Mouse (Mus musculus) spleen, adult 2 months (tissue): ENCODE data around the gene Ss18l1.

Experiments used
- CTCF ChIP-seq: fragments of 200-500 bp; IDR thresholded peaks from 2 replicates; pipeline ENCODE4 v1.5.1; 2011; ENCODE audit warnings: mild to moderate bottlenecking, inconsistent platforms; ENCODE audit not compliant: insufficient read depth, insufficient read length, insufficient replicate concordance; ENCODE audit errors: extremely low read depth
- POLR2A ChIP-seq: fragments of 200-500 bp; IDR thresholded peaks from 2 replicates; pipeline ENCODE4 v1.6.1; 2011; ENCODE audit warnings: low read depth, low read length, inconsistent platforms

- no peak for TF ChIP-seq CTCF
- no peak for TF ChIP-seq POLR2A
Observed at GRCm38 (mm10) chr2:180063338-180064131, 21.2 kb downstream of the Ss18l1 start.
